Mouse (Mus musculus) lung, postnatal 4 days (tissue): ENCODE measurements at regions not wholly inside any gene's neighbourhood (a gene's known extent, or its start where the extent isn't known, plus 50 kb on each side); places are given as distances from the start of the nearest gene placed in this dataset.
"Not testable (repeated sequence)": the region's sequence is repeated elsewhere in the genome, so short reads cannot be mapped to it uniquely, and the experiment has no call there.

Source experiments
- DNase-seq, 2 experiments: peaks; one replicate each; pipeline ENCODE4 v3.0.0; 2021

GRCm38 (mm10) chr14:66584699-66585098 lies 575.7 kb upstream of the Gulo start:
- DNase-seq, result no peak

GRCm38 (mm10) chr14:66579904-66580492 lies 571.0 kb upstream of the Gulo start:
- DNase-seq, result no peak

- DNase-seq, result no peak
Measured at GRCm38 (mm10) chr14:66566600-66566999, 557.6 kb upstream of the Gulo start.

- no peak for DNase-seq
Measured at GRCm38 (mm10) chr14:66562744-66563143, 553.7 kb upstream of the Gulo start.

GRCm38 (mm10) chr14:66561715-66562114 lies 552.7 kb upstream of the Gulo start:
- no peak for DNase-seq

GRCm38 (mm10) chr14:66561042-66561590 lies 552.1 kb upstream of the Gulo start:
- no peak for DNase-seq

- no peak for DNase-seq
Measured at GRCm38 (mm10) chr14:66558393-66558792, 549.4 kb upstream of the Gulo start.

GRCm38 (mm10) chr14:66557631-66558030 lies 548.6 kb upstream of the Gulo start:
- DNase-seq, result no peak

- no peak for DNase-seq
Measured at GRCm38 (mm10) chr14:66538498-66538897, 529.5 kb upstream of the Gulo start.

GRCm38 (mm10) chr14:66534671-66535070 lies 525.7 kb upstream of the Gulo start:
- no peak for DNase-seq

GRCm38 (mm10) chr14:66528135-66528534 lies 519.1 kb upstream of the Gulo start:
- DNase-seq, result no peak

- no peak for DNase-seq
Measured at GRCm38 (mm10) chr14:66527061-66527460, 518.1 kb upstream of the Gulo start.

- no peak for DNase-seq
Measured at GRCm38 (mm10) chr14:66522856-66523400, 513.9 kb upstream of the Gulo start.

- no peak for DNase-seq
Measured at GRCm38 (mm10) chr14:66521836-66522629, 513.0 kb upstream of the Gulo start.

- no peak for DNase-seq
Measured at GRCm38 (mm10) chr14:66516770-66517169, 507.8 kb upstream of the Gulo start.

- no peak for DNase-seq
Measured at GRCm38 (mm10) chr14:66510750-66511149, 501.7 kb upstream of the Gulo start.

- no peak for DNase-seq
Measured at GRCm38 (mm10) chr14:66510218-66510617, 501.2 kb upstream of the Gulo start.

- no peak for DNase-seq
Measured at GRCm38 (mm10) chr14:66509706-66510105, 500.7 kb upstream of the Gulo start.

- DNase-seq, result no peak
Measured at GRCm38 (mm10) chr14:66501995-66502394, 493.0 kb upstream of the Gulo start.

GRCm38 (mm10) chr14:66499896-66500295 lies 490.9 kb upstream of the Gulo start:
- peak; percentile 59 to 89 for DNase-seq

- DNase-seq, result no peak
Measured at GRCm38 (mm10) chr14:66495146-66495545, 486.1 kb upstream of the Gulo start.

GRCm38 (mm10) chr14:66494518-66494923 lies 485.5 kb upstream of the Gulo start:
- DNase-seq, result peak; percentile 41 to 81

- no peak for DNase-seq
Measured at GRCm38 (mm10) chr14:66493691-66494121, 484.7 kb upstream of the Gulo start.

GRCm38 (mm10) chr14:66484751-66485150 lies 475.7 kb upstream of the Gulo start:
- DNase-seq, result not testable (repeated sequence)
